Mouse (Mus musculus) testis, postnatal 14 days (tissue): ENCODE results near the gene Tnpo1.

Experiments used
- DNase-seq: peaks from one replicate; pipeline ENCODE4 v3.0.0; 2021; ENCODE audit warnings: low spot score

Tnpo1 gene

DNA sequence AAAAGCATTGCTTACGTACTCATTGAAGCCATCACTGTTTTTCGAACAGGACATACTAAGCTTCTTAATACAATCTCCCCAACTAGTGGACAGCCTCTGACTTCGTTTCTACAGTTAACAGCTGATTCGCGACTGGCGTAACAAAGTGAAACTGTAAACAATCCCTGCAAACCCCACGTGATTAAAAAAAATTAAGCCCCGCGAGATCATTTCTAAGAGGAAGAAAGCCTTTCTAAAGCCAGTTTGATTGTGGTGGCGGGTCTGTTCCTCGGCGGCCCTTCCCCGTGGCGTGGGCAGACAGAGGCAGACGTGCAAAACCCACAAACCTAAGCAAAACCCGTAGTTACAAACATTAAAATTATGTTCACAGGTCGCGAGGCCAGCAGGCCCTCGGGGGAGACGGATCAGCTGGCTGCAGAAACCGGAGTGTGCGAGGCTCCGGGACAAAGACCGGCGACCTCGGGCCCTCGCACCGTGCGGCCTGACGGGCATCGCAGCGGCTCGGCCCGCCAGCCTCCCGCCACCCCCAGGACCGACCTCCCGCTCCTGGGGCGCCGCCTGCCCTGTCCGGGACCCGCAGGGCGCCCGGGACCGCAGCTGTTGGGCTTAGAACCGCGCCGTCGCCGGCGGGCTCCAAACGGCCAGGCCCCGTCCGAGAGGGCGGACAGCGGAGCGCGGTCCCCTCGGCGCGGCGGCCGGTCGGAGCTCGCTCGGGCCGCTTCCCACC, 535 bp downstream of the Tnpo1 start:
- peak; percentile 53 for DNase-seq

DNA sequence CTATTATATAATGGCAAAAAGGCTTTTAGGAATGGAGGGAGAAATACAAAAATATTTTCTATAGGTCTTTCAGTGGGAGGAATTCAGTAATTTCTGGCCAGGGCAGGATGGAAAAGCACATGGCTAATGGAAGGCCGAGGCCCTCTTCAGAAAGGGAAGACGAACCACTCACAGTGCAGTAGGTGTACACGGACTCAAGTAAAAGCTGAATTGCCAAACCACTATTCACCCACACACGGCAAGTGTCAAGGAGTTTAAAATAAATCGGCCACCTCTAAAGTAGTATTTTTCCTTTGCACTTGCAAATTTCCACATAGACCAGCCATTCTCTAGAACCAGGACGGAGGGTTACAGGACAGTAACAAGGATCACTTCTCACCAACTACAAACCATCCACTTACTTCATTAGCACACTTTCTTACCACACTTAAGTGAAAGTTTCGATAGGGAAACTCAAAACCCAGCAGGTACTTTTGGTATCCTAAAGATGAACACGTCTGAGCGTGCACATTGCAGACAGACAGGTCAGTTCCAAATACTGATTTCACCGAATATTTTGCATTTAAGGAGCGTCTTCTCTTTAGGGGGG, 1.2 kb downstream of the Tnpo1 start:
- no peak for DNase-seq

DNA sequence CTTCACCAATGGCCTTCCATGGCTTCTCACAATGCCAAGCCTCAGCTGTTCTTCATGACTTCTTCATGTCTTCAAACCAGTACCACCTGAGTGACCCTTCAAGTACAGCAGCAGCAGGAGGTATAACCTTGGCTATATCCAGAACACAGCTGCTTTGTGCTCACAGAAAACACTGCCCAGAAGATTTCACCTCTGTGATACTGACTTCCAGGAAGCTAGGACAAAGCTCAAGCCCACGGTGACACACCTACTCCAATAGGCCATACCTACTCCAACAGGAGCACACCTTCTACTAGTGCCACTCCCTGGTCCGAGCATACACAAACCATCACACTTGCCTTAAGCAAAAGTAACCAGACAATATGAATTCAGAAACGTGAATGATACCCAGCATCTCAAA, 3.4 kb downstream of the Tnpo1 start:
- DNase-seq: no peak

DNA sequence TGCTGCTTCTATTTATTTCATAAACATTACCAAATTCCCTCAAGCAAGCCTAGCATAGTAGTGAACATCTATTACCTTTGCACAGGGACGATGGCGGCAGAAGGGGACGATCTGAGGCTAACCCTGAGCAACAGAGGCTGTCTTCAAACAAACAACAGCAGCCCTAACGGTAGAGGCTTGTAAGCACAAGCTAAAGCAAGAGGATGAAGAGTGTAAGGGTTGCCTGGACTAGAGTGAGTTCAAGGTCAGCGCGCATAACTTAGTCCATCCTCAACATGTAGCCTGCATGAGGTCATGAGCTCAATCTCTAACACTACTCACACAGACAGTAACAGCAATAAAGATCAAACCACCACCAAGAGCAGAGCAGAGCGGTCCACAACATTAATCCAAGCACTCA, 4.9 kb downstream of the Tnpo1 start:
- no peak for DNase-seq

DNA sequence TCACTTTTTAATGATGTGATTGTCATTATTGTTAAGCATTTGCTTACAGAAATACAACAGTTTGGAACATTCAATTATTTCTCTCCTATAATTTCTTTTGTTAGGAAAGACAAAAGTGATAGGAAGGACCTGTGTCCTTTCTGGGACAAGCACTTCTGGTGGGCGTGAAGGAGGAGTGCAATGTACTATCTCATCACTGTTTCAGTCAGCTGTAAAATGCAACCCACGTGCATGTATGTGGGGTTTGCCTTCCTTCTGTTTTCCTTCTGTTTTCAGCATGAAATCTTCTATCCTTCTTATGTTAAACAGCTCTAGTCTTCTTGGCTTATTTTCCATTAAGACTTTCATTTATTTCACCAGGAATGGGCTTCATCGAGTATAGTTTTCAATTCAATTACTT, 5.9 kb downstream of the Tnpo1 start:
- DNase-seq: no peak

DNA sequence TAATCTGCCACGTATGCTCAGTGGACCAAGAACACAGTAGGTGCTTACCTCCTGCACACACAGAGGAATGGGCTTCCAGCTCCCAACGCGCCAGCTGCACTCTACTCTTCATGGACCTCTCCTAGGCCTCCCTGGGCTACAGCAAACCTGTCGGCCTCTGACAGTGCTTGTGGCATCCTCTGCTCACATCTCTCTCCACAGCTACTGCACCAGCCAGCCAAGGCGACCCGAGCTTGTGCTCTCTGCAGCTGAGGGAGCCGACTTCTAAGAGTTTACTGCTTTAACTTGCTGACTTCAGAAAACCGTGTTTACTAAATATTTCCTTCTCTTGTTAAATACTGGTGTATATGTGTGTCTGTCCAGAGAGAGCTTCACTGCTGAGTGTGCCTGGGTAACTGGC, 6.5 kb downstream of the Tnpo1 start:
- no peak for DNase-seq

DNA sequence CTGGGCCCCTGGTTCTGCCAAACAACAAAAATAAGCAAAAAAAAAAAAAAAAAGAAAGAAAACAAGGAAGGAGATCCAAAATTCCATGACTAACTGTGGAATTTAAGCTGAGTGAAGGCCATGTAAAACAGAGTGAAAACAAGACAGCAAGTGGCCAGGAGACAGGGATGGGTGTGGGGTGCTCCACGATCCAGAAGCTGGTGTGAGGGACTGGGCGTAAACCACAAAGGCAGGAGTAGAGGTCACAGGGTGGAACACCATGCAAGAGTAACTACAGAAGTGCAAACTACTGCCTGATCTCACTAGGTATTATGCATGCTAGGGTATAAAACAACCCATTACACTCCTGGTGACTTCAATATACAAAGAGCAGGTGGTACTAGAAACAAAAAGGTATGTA, 8.3 kb downstream of the Tnpo1 start:
- DNase-seq: peak; percentile 36

DNA sequence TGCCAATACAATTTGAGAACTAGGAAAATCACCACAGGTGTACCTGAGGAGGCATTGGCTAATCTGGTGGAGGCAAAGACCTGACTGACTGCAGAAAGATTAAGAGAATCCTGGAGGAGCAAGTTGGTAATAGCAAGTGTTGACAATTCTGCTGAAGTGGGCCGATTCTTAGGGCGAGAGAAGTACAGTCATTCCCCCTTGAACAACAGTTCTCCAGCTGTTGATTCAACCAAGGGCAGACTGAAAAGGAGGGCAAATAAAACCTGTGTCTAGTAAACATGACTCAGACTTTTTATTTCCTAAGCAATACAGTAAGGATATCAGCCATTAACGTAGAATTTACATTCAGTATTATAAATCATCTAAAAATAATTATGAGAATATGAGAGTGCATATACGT, 10.6 kb downstream of the Tnpo1 start:
- no peak for DNase-seq

DNA sequence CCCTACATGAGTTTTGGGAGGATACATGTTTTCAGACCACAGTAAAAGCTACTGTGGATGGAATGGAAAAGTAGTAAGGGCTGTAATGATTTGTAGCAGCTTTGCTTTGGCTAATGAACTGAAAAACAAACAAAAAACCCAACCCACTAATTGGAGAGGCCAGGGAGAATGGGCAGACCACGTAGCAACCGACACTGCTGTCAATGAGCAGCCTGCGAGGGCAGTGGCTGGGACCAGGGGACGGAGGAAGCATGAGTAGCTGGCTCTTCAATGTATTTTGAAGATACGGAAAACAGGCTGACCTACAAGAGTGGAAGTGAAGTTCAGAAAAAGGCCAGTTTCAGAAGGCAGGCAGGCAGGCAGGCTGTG, 11.4 kb downstream of the Tnpo1 start:
- no peak for DNase-seq

DNA sequence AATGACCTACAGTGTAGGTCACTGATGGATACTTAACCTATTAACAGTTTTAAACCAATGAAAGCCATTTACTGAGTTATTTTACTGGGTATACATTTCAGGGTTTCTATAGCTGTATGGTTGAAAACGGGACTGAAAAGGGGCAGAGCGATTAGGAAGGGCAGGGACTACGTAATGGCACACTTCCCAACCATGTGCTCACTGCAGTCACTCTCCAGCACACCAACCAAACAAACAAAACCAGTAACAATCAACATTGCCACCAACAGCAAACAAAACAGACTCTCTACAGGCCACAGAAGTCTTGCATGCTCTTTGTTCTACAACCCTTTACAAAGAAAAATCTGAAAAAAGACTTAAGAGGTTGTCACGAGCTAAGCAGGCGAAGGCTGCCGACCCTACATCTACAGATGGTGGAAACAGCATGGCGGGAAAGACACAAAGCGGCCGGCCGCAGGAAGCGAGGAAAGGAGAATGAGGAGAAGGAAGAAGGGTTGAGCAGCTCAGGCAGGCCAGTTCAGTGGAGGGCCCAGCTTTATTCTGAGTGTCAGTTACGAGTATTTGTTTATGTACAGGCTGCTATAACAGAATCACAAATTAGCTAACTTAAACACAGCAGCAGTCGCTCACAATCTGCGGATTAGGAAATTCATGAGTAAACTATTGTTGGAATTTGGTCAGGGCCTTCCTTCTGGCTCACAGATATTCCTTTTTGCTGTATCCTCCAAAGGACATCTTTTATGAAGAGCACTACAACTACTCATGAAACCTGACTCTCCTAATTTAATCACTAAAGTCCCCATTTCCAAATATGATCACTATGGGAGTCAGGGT, 12.0 kb downstream of the Tnpo1 start:
- DNase-seq: no peak

DNA sequence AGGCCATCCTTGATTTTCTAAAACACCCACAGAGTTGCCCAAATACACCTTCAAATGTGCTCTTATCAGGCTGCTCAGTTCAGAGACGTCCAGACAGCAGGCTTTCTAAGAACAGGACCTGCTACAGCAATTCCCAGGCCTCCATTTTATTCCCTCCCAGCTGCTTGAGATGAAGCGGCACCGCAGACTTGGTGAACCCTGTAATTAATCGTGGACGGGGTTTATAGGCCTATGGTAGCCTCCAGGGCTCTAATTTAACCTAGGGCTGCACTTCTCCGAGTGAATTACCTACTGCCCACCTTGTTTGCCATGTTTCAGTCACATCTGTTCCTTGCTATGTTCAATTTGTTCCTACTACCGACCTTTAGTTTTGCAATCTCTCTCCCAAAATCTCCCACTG, 13.0 kb downstream of the Tnpo1 start:
- no peak for DNase-seq

DNA sequence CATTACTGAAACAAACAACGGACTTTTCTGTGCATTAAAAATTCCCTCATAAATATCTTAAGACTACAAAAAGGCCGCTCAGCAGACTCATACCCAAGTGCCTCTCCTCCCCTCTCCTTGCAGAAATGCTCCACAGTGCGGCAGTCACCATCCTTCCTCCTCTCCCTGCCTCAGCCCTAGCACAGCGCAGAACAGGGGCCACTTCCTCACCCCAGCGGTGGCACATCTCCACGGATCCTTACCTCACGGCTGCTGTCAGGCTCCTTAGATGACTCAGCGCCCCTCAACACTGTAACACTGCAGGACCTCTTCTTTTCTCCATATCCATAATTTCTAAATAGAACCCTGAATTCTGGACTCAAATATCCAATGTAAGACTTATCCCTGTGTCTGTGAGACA, 13.6 kb downstream of the Tnpo1 start:
- DNase-seq: no peak

DNA sequence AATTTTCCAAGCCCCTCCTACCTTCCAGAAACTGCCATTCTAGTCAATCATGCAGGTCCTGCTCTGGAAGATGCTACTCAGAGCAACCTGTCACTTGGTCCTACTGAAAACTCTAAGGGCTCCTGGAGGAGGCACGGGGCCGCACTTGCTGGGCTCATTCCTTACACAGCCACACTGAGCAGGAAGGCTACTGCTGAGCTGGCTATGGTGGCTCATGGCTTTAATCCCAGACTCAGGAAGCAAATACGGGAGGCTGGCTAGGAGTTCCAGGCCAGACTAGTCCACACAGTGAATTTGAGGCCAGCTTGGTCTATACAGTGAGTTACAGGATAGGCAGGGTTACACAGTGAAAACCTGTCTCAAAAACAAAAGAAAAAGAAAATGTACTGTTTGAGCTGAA, 15.4 kb downstream of the Tnpo1 start:
- no peak for DNase-seq

DNA sequence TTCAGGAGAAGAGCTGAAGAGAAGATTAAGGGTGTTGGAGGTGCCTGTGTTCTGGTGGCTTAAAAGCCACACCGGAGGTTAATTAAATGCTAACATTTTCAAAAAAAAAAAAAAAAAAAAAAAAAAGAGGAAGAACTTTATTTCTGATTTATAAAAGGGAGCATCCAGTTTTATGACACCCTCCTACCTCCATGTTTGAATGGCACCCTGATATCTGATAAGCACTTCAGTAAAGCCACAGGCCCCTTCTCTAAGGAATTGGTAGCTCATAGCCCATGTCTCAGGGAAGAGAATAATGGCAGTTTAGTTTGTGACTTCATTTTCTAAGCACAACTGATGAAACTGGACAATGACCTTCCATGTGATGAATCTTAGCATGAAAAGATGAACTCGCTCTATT, 21.6 kb downstream of the Tnpo1 start:
- DNase-seq: no peak

DNA sequence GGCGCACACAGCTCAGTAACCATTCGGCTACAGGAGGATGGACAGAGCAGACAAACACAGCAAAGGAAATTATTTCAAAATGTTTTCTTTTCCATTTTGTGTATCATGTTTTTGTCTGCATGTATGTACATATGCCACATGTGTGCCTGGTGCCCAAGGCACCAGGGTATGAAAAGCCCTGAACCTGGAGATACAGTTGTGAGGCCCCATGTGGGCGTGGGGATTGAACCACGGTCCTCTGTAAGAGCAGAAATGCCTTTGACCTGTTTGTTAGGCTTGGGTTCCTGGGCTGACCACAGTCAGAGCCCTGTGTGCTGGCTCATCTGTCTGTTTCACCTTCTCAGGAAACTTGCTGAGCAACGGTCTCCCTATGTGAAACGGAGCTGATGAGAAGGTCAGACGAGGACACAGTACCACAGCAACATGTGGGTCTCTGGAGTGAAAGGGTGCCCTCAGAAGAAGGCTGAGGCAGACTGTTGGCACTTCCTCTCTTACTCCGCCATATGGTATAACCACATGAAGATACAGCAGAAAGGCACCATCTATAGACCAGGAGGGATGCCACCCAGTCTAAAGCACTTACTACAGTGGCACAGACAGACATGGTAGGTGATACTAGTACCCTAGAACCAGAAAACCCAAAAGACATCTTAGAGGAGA, 23.7 kb downstream of the Tnpo1 start:
- DNase-seq: no peak

DNA sequence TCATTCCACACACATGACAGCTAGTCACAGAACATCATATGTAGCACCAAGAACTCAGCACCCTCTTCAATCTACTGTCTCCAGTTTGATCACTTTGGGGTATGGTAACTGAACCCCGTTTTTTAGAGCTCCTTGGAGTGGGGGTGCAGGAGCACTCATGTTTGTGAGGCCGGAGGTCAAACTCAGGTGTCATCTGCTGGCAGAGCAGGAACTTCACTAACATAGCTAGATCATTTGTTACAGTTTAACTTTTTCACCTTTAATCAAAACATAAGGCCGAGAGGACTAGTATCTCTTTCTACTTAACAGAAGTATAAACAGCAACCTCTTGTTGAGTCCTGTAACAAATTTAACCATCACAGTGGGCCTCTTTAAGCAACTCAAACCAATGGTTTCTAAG, 26.6 kb downstream of the Tnpo1 start:
- no peak for DNase-seq

DNA sequence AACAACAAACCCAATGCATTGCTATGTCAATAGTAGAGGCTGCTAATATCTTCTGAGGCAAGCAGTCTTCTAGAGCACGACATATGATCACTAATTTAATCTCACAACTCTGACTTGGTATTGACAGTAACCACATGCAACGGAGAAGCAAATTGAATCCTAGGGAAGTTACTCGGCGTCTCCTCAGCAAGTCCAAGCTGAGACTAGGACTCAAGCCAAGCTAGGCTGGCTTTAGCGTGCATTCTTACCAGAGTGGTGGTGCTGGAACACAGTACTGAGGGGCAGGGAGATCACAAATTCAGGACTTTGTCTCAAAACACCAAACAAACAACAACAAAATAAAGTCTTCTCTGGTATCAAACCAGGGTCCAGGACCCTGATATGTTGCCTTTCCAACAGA, 28.6 kb downstream of the Tnpo1 start:
- DNase-seq: no peak

DNA sequence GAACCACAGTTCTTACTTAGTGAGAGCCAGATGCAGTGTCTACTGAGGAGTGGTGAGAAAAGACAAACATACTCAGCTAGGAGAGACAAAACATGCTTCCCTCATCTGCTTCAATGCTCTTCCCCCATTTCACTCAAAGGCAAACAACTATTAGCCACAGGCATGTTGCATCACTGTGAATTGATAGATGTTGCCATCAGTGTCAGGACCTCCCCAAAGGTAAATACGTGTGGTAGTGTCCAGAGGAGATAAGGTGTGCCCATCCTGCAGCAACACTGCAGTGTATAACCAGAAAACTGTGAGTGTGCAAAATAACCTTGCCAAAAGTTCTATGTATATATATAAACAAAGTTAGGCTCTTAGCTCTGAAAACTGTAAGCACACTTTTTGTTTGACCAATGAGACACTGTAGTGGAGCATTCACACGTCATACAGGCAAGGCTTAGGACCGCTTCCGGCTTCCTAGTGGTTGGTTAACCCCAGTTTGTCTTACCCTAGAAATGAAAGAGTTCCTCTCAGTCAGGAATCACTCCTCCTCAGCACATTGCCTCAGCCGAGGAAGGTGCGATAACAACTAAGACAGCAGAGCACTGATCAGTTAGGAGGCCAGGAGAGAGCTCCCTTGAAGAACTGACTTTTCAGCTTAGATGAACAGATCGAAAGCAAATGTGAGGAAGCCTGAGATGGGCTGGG, 29.6 kb downstream of the Tnpo1 start:
- no peak for DNase-seq

DNA sequence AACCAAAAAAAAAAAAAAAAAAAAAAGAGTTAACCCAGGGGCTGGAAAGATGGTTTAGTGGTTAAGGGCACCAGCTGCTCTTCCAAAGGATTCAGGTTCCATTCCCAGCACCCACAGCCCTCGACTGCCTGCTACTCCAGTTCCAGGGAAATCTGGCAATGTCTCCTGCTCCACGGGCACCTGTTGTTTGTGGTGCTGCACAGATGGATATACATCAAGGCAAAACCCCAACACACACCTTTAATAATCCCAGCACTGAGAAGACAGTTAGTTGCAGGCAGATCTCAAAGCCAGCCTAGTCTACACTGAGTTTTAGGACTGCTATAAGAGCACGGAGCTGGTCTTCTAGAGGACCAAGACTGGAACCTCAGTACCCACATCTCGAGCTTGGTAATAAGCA, 30.2 kb downstream of the Tnpo1 start:
- DNase-seq: no peak

DNA sequence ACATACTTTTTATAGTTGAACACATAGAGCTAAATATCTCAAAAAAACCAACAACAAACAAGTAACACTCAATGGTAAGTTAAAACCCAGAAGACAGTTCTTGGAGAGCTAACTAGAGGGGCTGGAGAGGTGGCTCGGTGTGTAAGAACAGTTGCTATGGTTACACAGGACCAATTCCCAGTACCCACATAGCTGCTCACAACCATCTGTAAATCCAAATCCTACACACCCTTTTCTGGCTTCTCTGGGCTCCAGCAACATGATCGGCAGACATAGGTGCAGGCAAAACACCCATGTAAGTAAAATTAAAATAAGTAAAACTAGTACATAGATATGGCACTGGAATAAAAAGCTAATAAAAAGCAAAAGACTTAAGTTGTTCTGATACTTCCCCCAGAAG, 31.3 kb downstream of the Tnpo1 start:
- DNase-seq: no peak

DNA sequence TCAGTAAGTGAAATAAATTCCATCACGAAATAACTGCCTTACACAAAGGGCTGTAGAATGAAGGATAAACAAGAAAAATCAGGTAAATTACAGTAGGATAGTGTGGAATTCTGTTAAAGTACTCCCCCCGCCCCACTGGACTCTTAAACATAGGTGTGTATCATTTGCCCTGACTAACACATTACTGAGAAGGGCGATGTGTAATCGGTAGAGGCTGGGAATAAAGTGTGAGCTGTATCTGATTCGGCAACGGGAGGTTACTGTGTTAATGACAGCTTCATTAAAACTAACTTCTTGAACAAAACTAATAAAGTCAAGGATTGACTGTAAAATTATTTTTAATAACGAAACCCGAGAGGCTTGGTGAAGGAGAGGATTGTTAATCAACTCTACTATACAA, 34.7 kb downstream of the Tnpo1 start:
- no peak for DNase-seq

DNA sequence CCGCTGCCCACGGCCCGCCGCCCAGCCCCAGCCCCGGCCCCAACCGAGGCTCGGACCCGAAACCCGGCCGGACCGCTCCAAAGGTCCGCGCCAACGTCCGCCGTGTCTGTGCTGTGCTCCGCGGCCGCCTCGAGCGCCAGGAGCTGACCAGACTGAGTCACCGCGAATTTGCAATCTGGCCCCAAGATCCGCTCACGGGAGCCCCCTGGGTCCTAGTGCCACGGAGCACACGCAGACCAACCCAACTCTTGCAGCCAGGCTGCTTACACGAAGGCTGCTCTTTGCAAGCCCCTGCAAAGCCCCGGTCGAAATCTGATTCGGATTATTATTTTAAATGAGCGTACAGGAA, 35.3 kb downstream of the Tnpo1 start:
- DNase-seq: peak; percentile 86
